Mouse (Mus musculus): ENCODE data around the gene Olfr77. TPM values are rescaled to one million over a fixed set of nuclear protein-coding genes. Genes with fewer than 3 reads are reported as not detected.

Gene Olfr77
- not detected for total RNA-seq (2021)

DNA sequence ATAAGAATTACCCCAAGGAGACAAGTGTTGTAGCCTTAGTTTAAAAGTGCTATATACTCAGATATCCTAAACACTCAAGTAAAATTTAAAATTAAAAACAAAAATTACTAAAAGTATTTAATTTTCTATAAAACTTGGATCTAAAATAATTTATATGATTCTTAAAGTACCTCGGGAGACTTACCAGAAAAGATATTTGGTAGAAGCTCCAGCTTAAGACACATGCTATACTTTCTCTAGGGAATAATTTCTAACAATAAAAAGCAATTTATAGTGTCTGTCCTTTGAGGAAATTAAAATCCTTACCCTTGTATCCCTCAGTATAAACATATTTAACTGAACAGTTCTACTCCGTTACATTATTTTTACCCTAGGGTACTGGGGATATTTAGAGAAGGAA is at the start of gene Olfr77:
Gene Olfr77 (plus strand): TSS at position 301 of the 400 bp plus-strand sequence.
- DNase-seq (ENCODE audit: low spot score in 2 of 2) = no peak
- intact Hi-C loops (cut with DNase I) = no loop called here

DNA sequence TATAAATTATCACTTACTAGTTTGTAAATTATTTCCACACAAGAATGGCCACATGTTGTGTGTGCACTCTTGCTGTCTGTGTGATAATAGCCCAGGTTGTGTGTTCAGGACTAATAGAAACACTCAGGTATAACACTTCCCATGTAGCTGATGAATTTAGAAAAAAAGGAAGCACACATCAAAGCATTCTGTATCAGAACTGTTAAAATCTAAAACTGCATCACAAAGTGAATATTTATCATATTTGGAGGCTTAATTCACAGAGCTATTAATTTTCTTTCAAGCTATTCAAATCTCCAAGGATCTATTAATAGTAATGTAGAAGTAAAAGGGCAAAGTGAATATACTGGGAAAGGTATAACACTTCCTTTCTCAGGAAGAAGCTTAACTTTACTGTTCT is 28.8 kb upstream of the Olfr77 start, which contains the start of gene Olfr862:
Gene Olfr862 (minus strand): TSS at position 101 of the 400 bp plus-strand sequence.
- no peak for DNase-seq (ENCODE audit: low spot score in 2 of 2)
- intact Hi-C loops (cut with DNase I) = no loop called here

DNA sequence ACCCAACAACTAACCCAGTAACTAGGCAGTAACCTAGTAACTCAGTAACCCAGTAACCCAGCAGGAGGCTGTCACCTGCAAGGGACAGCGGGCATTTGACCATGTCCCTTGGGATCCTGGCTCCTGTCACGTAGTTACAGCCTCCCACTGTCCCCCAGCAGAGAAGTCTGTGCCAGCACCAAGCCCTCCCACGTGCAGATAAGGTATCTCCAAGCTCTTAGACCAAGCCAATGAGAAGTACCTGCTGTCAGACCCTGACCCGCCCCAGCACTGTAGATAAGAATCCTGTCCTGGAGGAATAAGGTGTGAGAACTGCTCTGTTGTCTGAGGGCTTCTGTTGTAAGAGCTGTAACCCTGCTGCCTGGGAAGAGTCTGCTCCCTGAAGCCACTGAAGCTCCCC is 5.5 kb upstream of the Olfr77 start:
- DNase-seq (ENCODE audit: low spot score in 2 of 2) = no peak
- intact Hi-C loops (cut with DNase I) = no loop called here

Other genes with a start within 250 kb of the Olfr77 start
- not detected for gene Olfr857, start 207.4 kb upstream of the Olfr77 start, total RNA-seq (2021)
- not detected for gene Olfr58, start 136.6 kb upstream of the Olfr77 start, total RNA-seq (2021)
- gene Olfr859, start 112.0 kb upstream of the Olfr77 start, total RNA-seq (2021) = not detected
- not detected for gene Olfr860, start 67.1 kb upstream of the Olfr77 start, total RNA-seq (2021)
- gene Olfr862, start 28.9 kb upstream of the Olfr77 start, total RNA-seq (2021) = not detected
- gene Olfr866, start 111.2 kb downstream of the Olfr77 start, total RNA-seq (2021) = not detected
- gene Olfr867, start 140.7 kb downstream of the Olfr77 start, total RNA-seq (2021) = not detected
- gene Olfr868, start 181.8 kb downstream of the Olfr77 start, total RNA-seq (2021) = not detected
- not detected for gene Olfr869, start 212.1 kb downstream of the Olfr77 start, total RNA-seq (2021)

Measured in left cerebral cortex, postnatal 36 days (tissue).